Mouse (Mus musculus): ENCODE measurements at regions not wholly inside any gene's neighbourhood (a gene's known extent, or its start where the extent isn't known, plus 50 kb on each side); places are given as distances from the start of the nearest gene placed in this dataset.

- TF ChIP-seq CTCF (IDR thresholded peaks at IDR 0.05; ENCODE audit: borderline replicate concordance, extremely low read depth, insufficient read depth, insufficient read length) = no peak
- TF ChIP-seq POLR2A (IDR thresholded peaks at IDR 0.05; ENCODE audit: borderline replicate concordance, extremely low read depth, insufficient read depth, insufficient read length, poor library complexity, severe bottlenecking) = no peak
Measured at GRCm38 (mm10) chr6:143750074-143750473, 583.1 kb downstream of the Etnk1 start.

All from brain, embryonic 14.5 days (tissue).